Mouse (Mus musculus) left cerebral cortex, adult 11 months (tissue): ENCODE measurements around the gene Large1.
"Not testable (repeated sequence)": the region's sequence is repeated elsewhere in the genome, so short reads cannot be mapped to it uniquely, and the experiment has no call there.

ENCODE experiments used
- DNase-seq: peaks from one replicate; pipeline ENCODE4 v3.0.0; 2022; ENCODE audit warnings: low spot score

Large1 gene

GRCm38 (mm10) chr8:73017601-73018000 lies 335.7 kb downstream of the Large1 start:
- no peak for DNase-seq

- no peak for DNase-seq
Observed at GRCm38 (mm10) chr8:73016303-73016702, 337.0 kb downstream of the Large1 start.

- no peak for DNase-seq
Observed at GRCm38 (mm10) chr8:73007489-73007888, 345.9 kb downstream of the Large1 start.

GRCm38 (mm10) chr8:73003858-73004257 lies 349.5 kb downstream of the Large1 start:
- DNase-seq, result no peak

GRCm38 (mm10) chr8:72993831-72994230 lies 359.5 kb downstream of the Large1 start:
- DNase-seq, result no peak

GRCm38 (mm10) chr8:72990425-72990824 lies 362.9 kb downstream of the Large1 start:
- no peak for DNase-seq

DNA sequence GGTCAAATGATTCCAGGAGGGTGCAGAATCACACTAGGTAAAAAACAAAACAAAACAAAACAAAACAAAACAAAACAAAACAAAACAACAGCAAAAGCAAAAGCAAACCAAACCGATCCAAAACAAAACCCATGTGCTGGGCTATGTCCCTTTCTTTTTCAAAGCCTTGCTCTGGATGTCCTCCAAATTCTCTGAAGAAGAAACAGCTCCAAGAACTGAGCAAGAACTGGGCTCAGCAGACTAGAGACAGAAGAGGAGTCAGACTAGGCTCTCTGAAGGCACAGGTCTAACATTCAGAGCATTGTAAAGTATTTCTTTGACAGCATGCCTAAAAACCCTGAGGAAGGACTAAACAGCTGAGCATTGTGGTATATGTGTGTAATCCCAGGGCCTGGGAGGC lies 370.5 kb downstream of the Large1 start:
- no peak for DNase-seq

DNA sequence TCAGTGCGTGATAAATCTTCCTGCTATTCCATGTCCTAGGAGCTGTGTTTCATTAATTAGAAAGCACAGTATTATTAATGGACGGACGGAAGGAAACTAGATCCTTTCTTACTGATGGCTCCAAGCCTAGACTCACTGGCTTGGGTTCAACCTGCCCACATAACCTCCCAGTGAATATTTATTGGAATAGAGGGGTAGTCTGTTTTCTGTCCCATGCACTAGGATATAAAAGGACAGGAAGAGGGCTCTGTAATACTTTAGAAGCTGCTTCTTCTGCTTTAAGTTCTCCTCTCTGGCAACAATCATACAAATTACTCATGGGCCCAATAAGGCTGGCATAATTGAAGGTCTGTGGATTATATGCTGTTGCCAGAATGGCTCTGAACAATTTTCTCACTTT lies 398.3 kb downstream of the Large1 start:
- no peak for DNase-seq

DNA sequence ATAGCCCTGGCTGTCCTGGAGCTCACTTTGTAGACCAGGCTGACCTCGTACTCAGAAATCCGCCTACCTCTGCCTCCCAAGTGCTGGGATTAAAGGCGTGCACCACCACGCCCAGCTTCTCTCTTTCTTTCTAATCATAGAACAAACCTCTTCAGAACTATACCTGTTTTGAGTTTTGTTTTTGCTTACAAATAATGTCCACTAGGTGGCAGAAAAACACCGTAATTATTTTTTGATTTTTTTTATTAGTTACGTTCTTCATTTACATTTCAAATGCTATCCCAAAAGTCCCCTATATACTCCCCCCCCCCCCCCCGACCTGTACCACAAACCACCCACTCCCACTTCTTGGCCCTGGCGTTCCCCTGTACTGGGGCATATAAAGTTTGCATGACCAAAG lies 411.9 kb downstream of the Large1 start:
- not testable (repeated sequence) for DNase-seq

GRCm38 (mm10) chr8:72919182-72919902 lies 434.0 kb downstream of the Large1 start:
- no peak for DNase-seq

DNA sequence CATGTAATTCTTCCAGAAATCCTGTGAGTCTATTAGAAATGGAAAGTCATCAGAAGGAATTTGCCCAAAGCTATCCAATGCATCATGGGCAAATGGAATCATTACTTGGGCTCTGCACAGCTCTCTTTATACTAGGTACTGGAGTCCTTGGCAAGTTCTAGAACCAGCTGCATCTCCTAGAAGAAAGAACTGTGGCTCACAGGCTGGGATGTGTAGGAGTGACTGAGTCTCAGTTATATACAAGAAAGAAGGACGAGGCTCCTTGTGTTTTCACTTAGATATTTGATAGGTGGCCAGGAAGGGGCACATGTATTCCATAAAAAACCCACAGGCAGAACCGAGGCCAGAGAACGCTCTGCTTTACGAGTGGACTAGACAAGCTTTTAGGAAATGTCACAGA lies 447.8 kb downstream of the Large1 start:
- no peak for DNase-seq

DNA sequence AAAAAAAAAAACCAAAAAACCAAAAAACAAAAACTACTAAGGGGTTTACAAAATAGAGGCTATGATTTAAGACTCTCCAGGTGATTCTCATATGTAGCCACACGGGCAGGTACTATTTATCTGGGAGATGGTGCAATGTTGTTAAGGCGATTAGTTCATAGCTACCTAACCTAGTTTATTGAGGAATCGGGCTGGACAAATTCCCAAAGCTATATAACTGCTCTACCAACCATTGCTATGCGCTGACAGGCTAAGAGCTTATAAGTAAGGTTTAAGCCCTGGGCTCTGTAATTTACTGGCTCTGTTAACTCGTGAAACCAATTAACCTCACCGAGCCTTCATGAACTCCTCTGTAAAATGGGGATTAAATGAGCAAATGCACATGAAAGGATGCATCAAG lies 451.7 kb downstream of the Large1 start:
- DNase-seq, result no peak

DNA sequence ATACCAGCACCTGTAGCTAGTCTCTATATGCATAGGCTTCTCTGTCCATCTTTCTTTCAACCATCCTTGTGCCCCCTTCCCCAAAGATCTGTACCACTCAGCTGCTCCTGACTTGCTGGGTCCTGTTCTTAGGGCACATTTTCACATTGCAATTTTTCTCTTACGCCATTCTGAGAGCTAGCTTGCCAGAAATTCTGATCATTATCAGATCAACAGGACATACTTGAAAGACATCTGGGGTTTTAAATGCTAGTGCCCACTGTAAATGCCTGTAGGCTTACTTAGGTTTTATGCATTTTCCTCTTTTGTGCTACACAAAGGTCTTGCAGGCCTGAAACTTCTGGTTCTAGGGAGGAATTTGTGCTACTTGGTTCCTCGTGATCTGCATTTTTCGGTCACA lies 454.0 kb downstream of the Large1 start:
- DNase-seq, result no peak

GRCm38 (mm10) chr8:72883033-72883432 lies 470.3 kb downstream of the Large1 start:
- no peak for DNase-seq

DNA sequence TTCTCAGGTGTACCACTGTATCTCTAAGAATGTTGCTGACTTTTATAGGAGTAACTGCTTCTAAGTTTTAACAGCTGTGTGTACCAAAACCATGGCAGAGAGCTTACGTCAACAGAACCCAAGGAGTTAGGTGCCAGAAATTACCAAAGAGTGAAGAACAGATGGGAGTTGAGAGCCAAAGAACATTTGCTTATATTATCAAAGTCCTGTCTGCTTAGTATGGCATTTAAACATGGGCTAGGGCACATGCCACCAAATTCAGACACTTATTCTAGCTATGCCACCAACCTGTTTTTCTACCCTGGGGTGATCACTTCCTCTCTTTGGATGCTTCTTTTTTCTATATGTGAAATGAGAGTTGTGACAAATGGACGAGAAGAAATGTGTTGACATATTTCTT lies 479.9 kb downstream of the Large1 start:
- DNase-seq, result no peak

DNA sequence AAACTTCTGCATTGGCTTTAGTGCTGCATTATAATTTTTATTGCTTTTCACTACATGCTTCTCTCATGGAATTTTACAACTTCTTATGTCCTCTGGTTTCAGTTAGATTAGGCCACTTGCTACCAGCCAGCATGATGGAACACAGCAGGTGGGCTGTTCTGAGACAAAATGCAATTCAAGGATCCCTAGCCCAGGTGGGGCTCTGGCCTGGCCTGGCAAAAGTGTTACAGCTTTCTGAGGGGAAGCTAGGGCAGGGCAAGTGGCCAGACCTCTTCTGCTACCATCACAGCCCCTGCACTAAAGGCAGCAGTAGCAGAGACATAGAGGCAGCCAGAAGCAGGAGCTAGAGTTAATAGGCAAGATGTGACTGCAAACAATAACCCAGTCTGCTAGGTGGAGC lies 506.5 kb downstream of the Large1 start:
- DNase-seq, result no peak

GRCm38 (mm10) chr8:72835863-72836262 lies 517.5 kb downstream of the Large1 start:
- no peak for DNase-seq

GRCm38 (mm10) chr8:72833112-72833511 lies 520.2 kb downstream of the Large1 start:
- DNase-seq, result no peak

DNA sequence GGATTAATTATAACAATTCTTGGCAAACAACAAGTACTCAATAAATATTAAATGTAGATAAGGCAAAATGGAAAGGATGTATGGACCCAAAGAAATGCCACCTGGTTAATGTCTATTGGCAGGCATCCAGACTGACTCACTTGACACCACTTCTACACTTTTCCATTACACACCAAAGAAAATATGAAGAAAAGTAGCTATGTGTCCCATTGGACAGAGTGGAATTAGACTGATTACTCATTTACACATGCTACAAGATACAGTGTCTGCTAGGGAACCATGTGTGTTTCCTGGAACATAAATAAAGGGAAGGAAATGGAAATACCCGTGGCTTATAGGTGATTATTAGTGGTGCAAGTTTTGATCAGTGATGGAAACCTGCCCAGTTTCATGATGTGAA lies 521.0 kb downstream of the Large1 start:
- DNase-seq, result no peak

- DNase-seq, result no peak
Observed at GRCm38 (mm10) chr8:72817655-72818349, 535.5 kb downstream of the Large1 start.

- no peak for DNase-seq
Observed at GRCm38 (mm10) chr8:72816679-72817078, 536.7 kb downstream of the Large1 start.

- DNase-seq, result no peak
Observed at GRCm38 (mm10) chr8:72815681-72816080, 537.7 kb downstream of the Large1 start.

DNA sequence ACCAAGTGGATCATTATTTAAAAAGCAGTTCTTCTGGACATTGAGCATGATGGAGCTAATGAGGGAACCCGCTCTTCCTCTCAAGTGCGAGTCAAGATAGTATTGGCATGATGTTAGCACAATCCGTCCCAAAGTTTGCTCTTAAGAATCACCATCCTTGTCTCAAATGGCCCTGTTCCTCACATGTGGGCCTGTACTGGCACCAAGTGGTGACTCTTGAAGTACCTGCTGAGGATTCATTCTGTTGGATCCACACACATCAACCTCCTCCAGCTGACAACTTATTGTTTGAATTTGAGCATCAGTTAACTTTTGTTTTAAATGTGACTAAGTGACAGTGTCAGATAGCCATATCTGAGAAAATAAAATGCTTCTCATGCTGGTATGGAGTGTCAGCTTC lies 540.6 kb downstream of the Large1 start:
- no peak for DNase-seq

DNA sequence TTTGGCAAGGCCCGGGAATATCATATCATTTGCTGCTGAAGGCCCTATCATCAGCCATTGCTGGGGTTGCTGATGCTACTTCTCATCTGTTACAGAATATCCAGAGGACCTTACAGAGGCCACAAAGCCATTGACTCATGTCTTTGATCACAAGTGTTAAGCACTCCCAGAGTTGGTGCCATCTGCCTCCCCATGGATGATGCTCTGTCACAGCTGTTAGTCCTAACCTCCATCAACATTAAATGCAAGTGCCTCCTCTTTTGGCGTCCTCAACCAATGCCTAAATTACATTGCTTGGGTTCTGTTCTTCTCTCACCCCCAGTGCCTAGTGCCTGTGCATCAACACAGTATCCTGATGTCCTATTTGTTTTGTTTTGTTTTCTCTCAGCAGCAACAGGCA lies 551.8 kb downstream of the Large1 start:
- no peak for DNase-seq
